Mouse (Mus musculus) erythroblast, adult 5-6 weeks (primary cell): Measurements from ENCODE around the gene Sstr4. TPM values are rescaled to one million over a fixed set of nuclear protein-coding genes. Genes with fewer than 3 reads are reported as not detected.

Experiments used
- ATAC-seq: replicated peaks from 2 replicates; pipeline ENCODE4 v1.8.0; 2016; ENCODE audit warnings: moderate number of reproducible peaks, mild to moderate bottlenecking, moderate TSS enrichment, inconsistent platforms; ENCODE audit not compliant: poor library complexity, low FRiP score, severe bottlenecking
- total RNA-seq, 2 experiments: library from RNA; stranded (forward) in 1 of 2; stranded (reverse) in 1 of 2; fragments of 150-400 nt in 1 of 2; fragments of 200-764, 138-1000 nt in 1 of 2; gene quantifications; 2 replicates each; pipeline versions ENCODE4 v1.2.3 to v1.2.4; 2015 to 2017; ENCODE audit warnings: low replicate concordance in 2 of 2

The Sstr4 gene
- total RNA-seq, 2 experiments from 2014 or later, result 0.77 TPM; not detected in 1

DNA sequence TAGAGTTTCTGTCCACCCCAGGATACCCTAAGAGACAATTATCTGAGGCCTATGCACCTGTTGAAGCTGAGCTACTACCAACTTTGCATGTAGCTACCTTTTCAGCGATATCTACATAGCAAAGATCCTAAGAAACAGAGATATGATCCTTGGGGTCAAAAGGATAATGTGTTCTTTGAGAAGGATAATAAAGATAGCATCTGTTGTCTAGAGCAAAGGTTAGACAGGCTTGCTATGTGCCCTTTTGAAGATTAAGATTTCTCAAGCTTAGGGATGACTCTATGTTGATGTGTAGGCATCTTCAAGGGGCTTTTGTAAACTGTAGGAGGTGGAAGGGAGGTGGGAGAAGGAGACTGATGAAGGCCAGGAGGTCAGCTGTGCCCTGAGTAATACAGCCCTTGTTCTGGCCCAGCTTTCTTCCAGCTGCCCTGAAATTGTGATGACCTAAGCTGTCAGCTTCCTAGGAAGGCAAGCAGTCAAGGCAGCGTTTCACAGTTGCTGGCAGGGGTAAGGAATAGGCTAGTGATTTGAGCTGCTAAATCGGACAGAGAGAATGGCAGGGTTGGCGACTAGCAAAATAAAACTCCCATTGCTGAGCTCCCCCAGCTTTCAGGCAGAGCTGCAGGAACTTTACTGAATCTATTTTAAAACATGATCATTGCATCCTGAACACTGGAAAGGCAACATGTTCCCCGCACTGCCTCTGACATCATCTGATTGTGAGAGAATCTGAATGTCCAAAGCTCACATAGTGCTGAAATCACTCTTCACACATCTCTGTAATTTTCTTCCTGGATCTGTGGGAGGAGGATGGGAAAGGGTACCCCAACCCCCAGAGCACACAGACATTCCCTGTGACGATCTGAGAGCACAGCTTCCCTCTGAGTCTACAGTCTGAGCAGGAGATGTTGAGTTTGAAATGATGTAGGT lies 7.2 kb upstream of the Sstr4 start:
- ATAC-seq, result no peak

DNA sequence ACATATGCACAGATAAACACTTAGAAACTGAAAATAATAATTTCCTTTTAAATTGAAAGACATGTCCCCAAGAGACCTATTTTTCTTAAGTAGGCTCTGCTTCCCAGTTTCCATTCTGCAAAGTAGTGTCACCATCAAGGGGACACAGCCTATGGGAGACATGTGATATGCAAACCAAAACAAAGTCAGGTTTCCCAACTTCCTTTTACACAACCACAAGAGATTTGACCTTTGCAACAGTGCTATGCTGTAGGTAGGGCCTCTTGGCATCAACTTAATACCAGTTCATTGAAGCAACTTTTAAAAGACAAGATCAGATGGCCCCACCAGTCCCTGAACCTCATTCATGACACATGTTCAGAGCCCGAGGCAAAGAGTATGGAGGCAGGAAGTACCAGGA lies 2.0 kb upstream of the Sstr4 start:
- no peak for ATAC-seq

DNA sequence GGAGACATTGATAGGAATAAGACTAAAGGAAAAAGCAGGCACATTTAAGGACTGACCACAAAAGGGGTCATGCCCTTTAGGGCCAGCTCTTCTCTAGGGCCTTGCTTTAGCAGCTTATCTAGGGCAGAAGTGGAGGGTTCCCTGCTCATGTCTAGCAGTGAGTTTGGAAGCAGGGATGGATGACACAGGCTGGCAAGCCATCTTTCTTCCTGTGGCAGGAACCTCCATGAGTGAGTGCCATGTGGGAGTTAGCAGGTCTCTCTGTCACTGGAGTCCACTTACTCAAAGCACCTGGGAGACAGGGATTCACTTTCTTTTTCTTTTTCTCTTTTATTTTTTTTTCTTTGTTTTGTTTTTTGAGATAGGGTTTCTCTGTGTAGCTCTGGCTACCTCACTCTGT lies 1.3 kb upstream of the Sstr4 start:
- no peak for ATAC-seq

DNA sequence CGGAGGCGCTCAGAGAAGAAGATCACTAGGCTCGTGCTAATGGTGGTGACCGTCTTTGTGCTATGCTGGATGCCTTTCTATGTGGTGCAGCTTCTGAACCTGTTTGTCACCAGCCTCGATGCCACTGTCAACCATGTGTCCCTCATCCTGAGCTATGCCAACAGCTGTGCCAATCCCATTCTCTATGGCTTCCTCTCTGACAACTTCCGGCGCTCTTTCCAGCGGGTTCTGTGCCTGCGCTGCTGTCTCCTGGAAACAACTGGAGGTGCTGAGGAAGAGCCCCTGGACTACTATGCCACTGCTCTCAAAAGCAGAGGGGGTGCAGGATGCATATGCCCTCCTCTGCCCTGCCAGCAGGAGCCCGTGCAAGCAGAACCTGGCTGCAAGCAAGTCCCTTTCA lies 1.1 kb downstream of the Sstr4 start:
- no peak for ATAC-seq

DNA sequence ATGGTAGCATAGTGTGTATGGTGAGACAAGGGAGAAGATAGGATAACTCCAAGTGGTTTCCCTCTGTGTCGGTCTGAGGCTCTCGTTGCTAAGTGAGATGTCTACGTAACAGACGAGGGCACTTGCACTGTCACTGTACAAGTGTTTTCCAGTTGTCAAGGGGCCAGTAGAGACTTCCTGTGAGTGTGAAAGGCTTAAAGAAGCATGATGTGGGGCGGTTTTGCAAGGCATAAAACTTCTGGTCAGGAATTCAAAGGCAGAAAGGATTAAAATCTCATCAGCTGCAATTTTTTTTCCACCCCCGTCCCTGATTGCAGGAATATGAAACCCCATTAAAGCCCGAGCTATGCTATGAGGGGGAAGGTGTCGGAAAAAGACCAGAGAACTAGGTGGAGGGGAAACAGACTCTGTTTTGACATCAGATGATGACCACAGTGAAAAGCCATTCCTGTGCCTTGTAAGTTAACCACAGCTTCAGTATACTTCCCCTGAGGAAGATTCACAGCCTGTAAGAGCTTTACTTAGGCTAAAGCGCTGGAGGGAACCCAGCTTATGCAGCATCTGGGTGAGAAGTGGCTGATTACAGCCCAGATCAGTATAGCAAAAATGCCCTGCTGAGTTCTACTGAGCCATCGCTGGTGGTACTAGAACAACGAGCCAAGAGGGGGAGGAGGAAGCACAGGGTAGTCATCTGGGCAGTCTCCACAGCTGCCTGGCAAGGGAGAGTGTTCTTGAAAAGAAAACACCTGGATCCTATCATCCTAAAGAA lies 2.1 kb downstream of the Sstr4 start:
- no peak for ATAC-seq

DNA sequence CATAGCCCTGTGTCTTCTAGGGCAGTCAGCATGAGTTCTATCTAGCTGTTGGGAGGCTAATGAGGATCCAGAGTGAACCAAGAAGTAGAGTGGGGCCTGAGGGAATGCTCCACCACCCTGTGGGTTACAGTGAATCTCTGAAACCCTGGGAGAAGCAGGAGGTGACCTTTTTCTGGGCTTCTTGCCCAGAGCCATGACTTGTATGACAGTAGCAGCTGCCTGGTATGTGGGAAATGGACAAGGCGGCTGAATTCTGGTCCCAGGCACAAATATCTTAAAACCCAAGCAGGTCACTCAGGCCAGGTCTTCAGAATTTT lies 2.6 kb downstream of the Sstr4 start:
- no peak for ATAC-seq

DNA sequence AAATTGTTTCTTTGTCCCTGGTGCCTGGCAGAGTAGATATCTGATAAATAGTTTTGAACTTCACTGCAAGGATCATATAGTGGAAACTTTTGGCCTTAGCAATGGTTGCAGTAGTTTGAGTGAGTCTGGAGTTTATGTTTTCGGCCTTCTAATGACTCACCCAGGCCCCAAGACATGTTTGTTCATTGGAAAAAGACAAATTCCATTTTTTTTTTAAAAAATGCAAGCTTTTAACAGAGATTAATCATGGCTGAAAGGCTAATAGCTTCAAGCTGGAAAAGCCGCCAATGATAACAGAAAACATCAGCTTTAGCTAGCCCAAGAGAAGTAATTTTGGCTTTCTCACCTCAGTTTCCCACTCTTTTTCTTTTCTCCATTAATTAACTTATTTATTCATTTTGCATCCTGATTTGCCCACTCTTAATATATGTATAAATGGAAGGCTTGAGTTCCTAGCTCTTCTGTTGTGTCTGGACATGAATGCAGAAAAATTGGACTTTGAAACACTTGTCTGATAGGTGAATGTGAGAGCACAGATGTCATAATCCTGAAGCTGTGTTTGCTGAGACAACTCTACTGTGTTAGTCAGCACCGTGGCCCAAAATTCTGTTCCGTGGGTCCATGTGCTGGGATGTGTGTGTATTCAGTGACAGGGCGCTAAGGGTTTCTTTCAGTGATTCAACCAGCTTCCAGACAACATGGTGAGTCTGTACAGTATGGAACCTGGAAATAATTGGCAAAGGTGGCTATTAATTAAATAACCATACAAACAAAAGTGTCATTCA lies 3.9 kb downstream of the Sstr4 start:
- no peak for ATAC-seq

DNA sequence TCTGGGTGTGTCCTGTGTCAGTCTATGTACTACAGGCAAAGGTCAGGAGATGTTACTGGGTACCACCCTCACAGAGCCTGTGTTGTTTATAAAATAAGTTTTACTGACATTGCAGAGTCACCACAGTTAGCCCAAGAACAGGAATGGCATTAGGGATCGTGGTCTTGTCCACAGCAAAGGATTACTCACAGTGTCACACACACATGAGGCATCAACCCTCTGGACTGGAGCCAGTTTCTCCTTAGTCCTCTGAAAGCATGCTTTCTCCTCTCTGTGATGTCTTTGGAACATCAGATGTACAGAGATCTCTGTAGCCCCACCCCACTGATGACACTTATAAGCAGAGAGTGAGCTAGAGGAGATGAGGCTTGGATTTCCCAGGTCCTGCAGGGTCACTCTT lies 7.1 kb downstream of the Sstr4 start:
- ATAC-seq, result no peak

DNA sequence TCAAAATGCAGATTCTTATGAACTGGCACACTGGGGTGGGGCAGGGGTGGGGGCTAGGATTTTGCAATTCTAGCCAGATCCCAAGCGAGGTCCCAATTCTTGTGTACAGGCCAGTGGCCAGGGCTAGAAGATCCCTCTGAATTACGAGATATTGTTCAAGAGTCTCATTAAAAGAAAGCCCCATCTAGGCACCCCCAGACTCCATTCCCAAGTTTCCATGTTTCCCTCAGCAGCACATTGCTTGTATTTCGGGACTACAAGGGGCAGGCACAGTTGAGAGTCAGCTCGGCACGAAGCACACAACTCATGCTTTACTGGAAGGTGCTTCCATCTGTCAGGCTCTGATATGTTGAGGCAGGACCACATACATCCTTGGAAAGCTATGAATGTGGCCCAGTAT lies 9.8 kb downstream of the Sstr4 start:
- ATAC-seq, result no peak

DNA sequence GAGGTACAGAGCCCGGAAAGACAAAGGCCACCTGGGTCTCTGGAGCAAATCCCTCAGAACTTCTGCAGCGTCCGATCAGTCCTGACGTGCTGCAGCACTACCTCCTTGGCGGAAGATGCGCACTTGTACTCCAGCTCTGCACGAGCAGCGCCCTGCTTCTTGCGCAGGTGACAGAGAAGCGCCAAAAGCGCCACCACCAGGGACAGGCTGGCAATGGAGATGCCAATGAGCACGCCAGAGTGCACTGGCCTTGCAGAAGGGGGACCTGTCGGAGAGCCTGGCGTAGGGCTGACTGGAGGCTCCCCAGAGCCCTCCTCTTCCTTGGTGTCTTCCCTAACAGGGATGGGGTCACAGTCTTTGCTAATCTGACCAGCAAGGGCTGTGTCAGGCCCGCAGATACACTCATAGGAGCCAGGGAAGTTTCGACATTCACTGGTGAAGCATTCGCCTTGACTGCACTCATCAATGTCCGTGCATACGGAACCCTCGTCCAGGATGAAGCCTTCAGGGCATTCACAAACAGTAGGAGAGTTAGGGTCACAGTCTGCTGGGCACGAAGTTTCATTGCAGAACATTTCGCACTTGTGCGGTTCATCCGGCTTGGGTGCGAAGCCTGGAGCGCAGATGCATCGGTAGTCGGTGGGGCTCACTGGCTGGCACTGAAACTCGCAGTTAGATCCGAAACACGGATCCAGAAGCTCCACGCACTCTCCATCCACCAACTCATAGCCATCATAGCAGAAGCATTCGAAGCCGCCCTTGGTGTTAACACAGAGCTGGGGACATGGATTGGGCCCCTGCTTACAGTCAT lies 11.2 kb downstream of the Sstr4 start:
- ATAC-seq, result no peak

DNA sequence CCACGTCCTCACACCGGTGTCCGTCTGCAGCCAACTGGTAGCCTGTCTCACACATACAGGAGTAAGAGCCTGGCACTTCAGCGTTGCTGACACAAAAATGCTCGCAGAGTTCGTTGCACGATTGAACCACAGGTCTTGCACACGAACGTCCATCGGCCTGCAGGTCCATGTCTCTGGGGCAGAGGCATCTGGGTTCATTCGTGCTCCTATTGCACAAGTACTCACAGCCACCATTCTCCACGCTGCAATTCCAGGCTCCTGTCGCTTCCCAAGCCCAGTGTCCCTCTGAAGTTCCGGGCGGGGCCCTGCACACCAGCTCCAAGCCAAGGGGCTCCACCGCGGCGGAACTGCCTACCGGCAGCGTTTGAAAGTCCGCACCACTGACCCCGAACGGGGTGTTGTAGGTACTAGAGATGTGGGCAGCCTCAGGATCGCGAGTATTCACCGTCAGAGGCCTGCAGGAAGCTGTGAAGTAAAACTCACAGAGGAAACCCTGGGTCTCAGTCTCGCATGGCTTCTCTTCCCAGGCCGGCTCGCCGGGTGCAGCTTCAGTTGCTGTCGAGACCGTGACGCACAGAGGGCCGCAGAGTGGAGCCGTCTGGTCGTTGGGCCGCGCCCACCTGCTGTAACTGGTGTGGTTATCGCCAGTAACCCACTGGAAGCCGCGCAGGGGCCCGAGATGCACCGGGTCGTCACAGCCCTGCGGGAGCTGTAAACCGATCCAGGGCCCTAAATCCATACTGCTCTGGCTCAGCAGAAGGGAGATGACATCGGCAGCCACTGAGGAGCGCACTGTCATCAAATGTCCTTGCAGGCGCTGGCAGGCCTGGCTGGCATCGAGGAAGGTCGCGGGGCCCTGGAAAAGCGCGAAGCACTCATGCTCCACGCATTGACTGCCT lies 12.1 kb downstream of the Sstr4 start:
- no peak for ATAC-seq

DNA sequence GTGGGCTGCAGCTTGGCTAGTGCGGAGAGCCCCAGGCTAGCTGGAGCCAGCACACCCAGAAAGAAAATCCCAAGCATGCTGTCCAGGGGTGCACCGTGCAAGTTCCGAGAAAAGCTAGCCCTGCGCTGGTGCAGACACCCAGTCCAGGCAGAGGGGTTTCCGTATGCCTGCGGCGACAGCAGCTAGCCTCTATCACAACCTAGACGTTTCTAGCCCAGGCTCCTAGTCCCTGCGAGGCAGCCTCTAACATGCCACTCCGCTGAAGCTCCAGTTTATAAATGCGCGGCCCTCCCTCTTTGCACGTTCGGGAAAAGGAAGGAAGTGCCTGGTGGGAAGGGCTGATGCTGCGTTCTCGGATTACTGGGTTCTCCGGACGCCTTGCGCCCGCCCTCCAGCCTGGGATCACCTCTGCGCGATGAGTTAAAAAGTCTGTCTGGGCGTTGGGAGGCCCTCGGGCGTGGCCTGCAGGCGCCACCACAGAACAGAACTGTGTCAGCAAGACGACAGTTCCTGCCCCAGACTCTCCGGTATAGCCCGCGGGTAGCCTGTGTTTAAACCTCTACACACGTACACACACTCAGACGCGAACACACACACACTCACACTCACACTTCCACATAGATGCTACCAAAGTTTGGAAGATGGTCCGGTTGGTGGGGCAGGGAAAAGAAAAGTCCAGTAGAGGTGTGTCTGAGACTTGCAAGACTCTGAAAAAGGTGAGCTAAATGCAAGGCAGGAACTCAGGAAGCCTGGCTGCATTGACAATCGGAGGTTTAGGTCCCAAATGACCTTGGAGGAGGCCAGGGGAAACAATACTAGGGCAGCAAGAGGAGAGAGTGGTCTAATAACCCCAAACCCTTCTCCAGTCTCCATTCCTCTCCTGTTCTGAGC lies 13.0 kb downstream of the Sstr4 start, which contains the start of gene Thbd:
Thbd (minus strand) TSS at position 319 of the 891 bp plus-strand sequence.
- no peak for ATAC-seq

DNA sequence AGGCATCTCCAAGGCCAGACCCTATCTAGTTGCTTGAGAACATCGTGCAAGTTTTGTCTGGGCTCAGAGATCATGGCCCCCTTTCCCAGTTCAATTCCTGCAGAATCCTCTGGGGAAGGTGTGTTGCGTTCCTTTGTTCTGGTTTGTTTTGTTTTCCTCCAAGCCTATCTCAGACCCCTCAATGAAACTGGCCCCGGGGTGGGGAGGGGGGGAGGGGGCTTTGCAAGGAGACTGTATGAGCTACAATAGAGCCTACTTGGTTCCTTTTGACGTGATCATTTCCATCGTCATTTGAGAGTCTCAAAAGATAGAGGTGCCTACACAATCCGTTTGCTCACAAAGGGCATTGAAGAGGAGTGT lies 13.6 kb downstream of the Sstr4 start:
- ATAC-seq, result no peak

DNA sequence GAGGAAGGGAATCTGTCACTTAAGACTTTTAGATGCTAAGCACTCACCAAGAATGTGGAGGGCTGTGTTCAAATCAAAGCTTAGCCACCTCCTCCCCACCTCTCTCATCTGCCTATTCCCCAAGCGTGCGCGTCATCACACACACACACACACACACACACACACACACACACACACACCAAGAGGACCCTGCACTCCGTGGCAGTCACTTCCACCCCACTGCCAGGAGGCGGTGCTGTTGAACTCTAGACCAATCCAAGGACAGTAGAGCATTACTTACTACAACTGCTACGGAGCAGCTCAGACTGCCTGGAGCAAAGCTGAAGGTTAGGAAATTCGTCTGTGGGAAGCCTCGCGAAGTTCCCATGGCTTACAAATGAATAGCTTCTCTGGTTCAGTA lies 14.0 kb downstream of the Sstr4 start:
- ATAC-seq, result no peak

DNA sequence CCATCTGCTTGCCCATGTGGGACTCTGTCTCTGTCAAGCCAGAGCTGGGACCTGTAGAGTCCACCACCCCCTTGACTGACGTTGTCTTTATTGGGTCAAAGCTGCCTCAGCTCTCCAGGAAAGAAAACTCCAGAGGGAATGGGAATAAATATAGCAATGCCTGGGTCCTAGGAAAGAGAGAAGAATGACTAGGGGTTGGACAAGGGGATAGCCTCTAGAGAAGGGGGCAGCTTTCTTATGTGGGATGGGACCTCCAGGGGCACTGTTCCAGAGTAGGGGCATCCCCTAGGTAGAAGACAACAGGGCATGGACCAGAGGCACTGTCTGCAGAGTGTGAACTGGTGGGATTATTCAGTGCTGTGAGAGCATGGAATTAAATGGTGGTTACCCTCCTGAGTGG lies 14.7 kb downstream of the Sstr4 start:
- no peak for ATAC-seq

DNA sequence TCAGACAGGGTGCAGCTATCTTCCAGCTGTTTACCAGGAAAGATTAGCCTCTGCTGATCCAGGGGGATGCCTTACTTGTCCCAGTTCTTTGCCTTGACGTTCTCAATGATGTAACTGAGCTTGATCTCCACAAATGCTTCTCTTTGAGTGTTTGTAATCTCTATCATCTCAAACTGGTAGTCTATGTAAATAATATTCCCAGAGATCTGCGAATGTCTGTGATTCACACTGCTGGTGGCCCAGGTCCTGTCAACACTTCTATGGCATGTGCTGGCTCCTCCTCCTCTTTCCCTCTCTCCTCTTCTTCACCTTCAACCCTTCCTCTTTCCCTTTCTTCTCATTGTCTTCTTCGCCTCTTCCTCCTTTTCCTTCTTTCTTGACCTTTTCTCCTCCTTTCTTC lies 24.0 kb downstream of the Sstr4 start:
- no peak for ATAC-seq

DNA sequence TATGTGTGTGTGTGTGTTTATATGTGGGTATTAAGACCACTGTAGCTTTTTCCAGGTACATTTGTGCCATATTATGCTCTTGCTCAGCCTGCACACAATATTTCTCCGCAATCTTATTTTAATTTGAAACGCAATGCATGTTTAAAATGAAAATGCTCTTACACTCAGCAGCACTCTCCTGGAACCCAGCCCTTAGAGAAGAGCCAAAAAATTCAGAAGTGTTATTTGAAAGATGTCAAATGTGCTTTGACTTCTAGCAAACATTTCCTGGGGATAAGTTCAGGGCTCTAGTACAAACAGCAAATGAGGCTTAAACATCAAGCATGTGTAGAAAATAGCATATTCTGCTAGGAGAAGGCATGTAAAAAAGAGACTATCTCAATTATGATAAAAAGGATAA lies 24.6 kb downstream of the Sstr4 start:
- no peak for ATAC-seq

DNA sequence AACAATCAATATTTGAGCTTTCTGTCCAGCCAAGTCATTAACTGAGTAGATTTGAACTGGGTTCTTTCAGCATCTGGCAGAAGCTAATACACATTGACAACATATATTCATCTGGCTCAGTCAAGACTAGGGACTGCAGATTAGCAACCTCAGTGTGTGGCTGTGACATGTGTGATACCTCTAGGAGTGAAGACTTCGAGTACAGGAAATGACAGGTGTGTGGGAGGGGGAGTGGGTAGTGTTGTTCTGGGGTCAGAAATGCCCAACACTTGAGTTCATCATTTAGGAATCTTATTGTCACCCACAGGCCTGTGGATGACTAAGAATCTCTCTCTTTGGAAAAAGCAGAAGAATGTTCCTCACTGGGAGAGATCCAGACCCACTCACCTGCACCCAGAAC lies 26.0 kb downstream of the Sstr4 start:
- ATAC-seq, result no peak
